Mouse (Mus musculus): Measurements from ENCODE around the gene Lhx5.

GRCm38 (mm10) chr5:120431001-120431583, 407 bp upstream of the Lhx5 start:
- no peak for TF ChIP-seq EP300 (IDR thresholded peaks at IDR 0.05; ENCODE audit: low read depth)
- no peak for TF ChIP-seq CTCF (IDR thresholded peaks at IDR 0.05; ENCODE audit: low read depth)

All from liver, postnatal 0 days (tissue).